Mouse (Mus musculus) C2C12 (cell line): Measurements from ENCODE around the gene Insc. TPM values are rescaled to one million over a fixed set of nuclear protein-coding genes. Genes with fewer than 3 reads are reported as not detected.

Experiments used
- H3K27me3 ChIP-seq: one replicate; pipeline ENCODE4 v1.6.1; 2011; ENCODE audit not compliant: control insufficient read depth, insufficient read depth, insufficient read length
- H3K36me3 ChIP-seq: one replicate; pipeline ENCODE4 v1.6.1; 2011; ENCODE audit not compliant: control insufficient read depth, insufficient read depth
- H3K4me3 ChIP-seq: one replicate; pipeline ENCODE4 v1.5.1; 2011; ENCODE audit warnings: mild to moderate bottlenecking, control low read depth; ENCODE audit not compliant: poor library complexity, insufficient read depth, severe bottlenecking
- H3K79me2 ChIP-seq: one replicate; pipeline ENCODE4 v1.6.1; 2011; ENCODE audit not compliant: control insufficient read depth, insufficient read depth
- H3K79me3 ChIP-seq: one replicate; pipeline ENCODE4 v1.6.1; 2011; ENCODE audit warnings: low read depth, control low read depth
- H3ac ChIP-seq: one replicate; pipeline ENCODE3; 2011; ENCODE audit warnings: low read depth; ENCODE audit not compliant: control insufficient read depth, insufficient read length
- CEBPB ChIP-seq: IDR thresholded peaks from one replicate; pipeline ENCODE4 v1.6.1; 2011; ENCODE audit warnings: low read depth, mild to moderate bottlenecking, control low read depth, moderate library complexity
- CTCF ChIP-seq: IDR thresholded peaks from one replicate; pipeline ENCODE4 v1.5.1; 2011; ENCODE audit not compliant: control insufficient read depth, insufficient read depth, insufficient read length
- FOSL1 ChIP-seq: IDR thresholded peaks from one replicate; pipeline ENCODE4 v1.8.0; 2011; ENCODE audit warnings: mild to moderate bottlenecking, low read length; ENCODE audit not compliant: poor library complexity, insufficient read depth, severe bottlenecking
- MAX ChIP-seq: IDR thresholded peaks from one replicate; pipeline ENCODE4 v1.6.1; 2011; ENCODE audit warnings: mild to moderate bottlenecking, control low read depth
- MYOD1 ChIP-seq: IDR thresholded peaks from one replicate; pipeline ENCODE4 v1.6.1; 2011; ENCODE audit warnings: low read depth; ENCODE audit not compliant: control insufficient read depth, insufficient read length
- MYOG ChIP-seq: IDR thresholded peaks from one replicate; pipeline ENCODE4 v1.6.1; 2011; ENCODE audit not compliant: control insufficient read depth, insufficient read length; ENCODE audit errors: extremely low read depth
- USF1 ChIP-seq: IDR thresholded peaks from one replicate; pipeline ENCODE4 v1.6.1; 2011; ENCODE audit warnings: low read depth, mild to moderate bottlenecking, control low read depth, moderate library complexity
- polyA plus RNA-seq: library from polyadenylated mRNA; unstranded; fragments of >200 nt; fragmentation: generic; extraction: Trizol; gene quantifications from one replicate; pipeline ENCODE4 v1.2.1, GENCODE M21; 2012; ENCODE audit warnings: missing spikeins

The Insc gene
- polyA plus RNA-seq, 1 experiment = 0.41 TPM

DNA sequence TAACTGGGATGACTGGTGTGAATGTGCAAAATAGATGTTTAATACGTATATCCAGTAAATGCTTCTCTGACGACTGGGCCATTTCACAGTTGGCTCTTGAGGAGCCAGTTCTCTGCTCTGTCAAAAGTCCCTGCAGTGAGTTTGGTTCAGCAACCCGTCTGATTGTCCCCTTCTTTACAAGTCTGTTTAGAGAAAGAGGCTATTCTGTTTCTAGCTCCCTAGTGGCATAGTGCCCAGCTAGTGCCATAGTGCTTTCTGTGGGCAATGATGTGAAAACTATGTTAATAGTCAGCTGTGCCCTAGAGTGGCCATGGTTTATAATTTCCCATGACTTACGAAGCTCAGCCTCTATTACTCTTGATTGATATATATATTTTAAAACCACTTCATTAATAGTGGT, 143.4 kb downstream of the Insc start:
- TF ChIP-seq MYOD1 = no peak
- TF ChIP-seq USF1 = no peak
- TF ChIP-seq FOSL1 = no peak
- no peak for TF ChIP-seq CTCF
- no peak for TF ChIP-seq MYOG
- TF ChIP-seq CEBPB = no peak
- TF ChIP-seq MAX = no peak
- H3K27me3 ChIP-seq = no peaks in the 10 kb centered on the region

DNA sequence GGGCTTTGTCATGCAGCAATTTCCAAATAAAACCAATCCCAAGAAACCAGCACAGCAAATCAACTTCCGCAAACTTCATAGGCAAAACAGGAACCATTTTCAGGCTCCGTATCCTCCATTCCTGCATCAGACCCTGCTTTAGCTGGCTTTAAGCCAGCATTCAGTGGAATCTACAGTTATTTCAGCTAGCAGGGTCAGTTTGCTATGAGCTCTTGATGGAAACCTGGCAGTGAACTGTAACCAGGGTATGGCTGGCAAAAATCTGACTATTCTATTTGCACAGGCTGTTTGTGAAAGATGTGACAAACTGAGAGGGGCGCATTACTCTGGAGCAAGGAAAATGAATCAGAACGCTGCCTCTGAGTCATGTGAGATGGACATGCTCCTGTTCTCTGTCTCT, 146.7 kb downstream of the Insc start:
- Histone ChIP-seq H3K36me3 (no peaks in the 10 kb centered on the region), H3K27me3 (no peaks in the 10 kb centered on the region), H3ac (no peak overlapping the region), H3K4me3 (no peak overlapping the region), H3K79me2 (no peaks in the 10 kb centered on the region), H3K79me3 (no peaks in the 10 kb centered on the region)
- TF ChIP-seq USF1 (no peak), MAX (no peak), FOSL1 (no peak), MYOD1 (no peak), CEBPB (no peak), MYOG (no peak), CTCF (no peak)

More for the DNA sequence above, 143.4 kb downstream of the Insc start:
- Histone ChIP-seq H3ac (no peak overlapping the region), H3K36me3 (no peaks in the 10 kb centered on the region), H3K79me2 (no peaks in the 10 kb centered on the region), H3K79me3 (no peaks in the 10 kb centered on the region), H3K4me3 (no peak overlapping the region)

DNA sequence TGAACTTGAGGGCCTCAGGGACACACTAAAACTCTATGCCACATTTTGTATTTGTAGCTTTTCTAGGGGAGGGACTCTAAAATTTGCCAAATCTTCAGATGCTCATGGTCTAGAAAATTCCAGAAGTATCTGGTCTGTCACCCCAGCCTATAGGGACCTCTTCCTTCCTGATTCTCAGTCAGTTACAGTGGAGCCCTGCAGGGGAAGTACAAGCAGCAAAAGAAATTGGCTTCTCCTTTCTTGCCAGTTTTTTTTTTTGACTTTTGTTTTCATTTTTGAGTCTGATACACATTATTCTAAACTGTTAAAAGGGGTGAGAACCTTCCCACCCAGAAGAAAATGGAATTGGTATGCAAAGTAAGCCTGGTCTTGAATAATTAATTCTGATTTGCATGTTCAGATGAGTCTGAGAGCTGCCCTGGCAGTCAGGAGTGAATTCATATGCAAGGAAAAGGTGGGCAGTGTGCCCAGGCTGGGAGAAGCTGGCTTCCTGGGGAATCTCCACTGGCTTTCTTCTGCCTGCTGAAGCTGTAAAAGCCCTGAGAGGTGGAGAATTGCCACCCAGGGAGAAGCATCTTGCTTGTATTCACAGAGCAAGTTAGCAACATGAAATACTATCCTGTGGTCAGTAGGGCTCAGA, 149.2 kb downstream of the Insc start:
- Histone ChIP-seq H3K4me3 (no peak overlapping the region), H3K79me2 (no peaks in the 10 kb centered on the region), H3K79me3 (no peaks in the 10 kb centered on the region), H3K36me3 (no peaks in the 10 kb centered on the region), H3K27me3 (no peaks in the 10 kb centered on the region), H3ac (no peak overlapping the region)
- TF ChIP-seq CEBPB = no peak
- no peak for TF ChIP-seq FOSL1
- TF ChIP-seq MAX = no peak
- TF ChIP-seq MYOG = no peak
- TF ChIP-seq USF1 = no peak
- TF ChIP-seq MYOD1 = no peak
- TF ChIP-seq CTCF = no peak

DNA sequence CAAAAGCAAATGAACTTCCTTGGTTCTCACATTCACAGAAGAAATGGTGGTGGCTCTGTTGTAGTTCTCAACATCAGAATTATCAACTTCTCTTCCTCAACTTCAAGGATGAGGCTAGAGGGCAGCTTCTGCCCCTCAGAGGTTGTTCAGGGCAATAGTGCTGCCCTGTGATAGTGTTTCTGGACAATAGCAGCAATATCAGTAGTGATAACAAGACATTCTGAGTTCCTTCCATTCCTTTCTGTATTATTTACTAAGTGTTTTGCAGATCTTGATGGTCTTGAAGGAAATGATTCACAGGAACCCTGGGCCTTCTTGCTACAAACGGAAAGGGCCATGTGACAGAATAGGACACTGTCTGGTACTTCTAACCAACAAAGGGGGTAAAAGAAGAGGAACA, 150.4 kb downstream of the Insc start:
- no peaks in the 10 kb centered on the region for H3K27me3 ChIP-seq
- H3ac ChIP-seq = no peak overlapping the region
- no peak overlapping the region for H3K4me3 ChIP-seq
- no peaks in the 10 kb centered on the region for H3K79me3 ChIP-seq
- H3K36me3 ChIP-seq = no peaks in the 10 kb centered on the region
- H3K79me2 ChIP-seq = no peaks in the 10 kb centered on the region
- TF ChIP-seq CTCF (no peak), USF1 (no peak), FOSL1 (no peak), CEBPB (no peak), MYOG (no peak), MAX (no peak), MYOD1 (no peak)

DNA sequence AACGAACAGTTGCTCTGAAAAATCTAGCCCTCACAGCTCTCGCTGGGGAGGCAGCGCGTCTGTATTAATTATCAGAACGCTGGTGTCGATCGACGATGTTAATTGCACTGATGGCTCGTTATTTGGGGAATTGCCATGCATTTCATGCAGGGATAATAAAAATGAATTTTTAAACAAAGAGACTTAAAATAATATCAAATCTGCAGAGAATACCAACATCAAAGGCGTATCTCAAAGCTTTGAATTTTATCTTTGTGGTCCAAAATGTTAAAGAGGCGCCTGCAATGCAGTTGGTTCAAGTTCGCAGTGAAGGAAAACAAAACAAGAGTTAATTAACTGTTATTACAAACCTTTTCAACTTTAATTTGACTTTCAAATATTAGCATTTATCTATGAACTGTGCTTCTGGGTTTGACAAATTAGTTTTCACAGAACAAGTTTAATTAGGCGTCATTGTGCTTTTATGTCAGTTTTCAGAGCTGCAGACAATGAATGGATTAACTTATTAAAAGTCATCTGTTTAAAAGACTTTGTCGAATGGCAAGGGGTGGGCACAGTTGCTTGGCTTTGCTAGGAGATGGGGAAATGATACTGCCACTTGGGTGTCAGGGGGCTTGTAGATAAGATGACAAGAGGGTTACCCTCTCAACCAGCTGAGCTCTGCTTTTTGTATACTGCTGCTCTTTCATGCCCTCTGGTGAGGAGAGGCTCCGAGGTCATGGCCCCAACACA, 153.6 kb downstream of the Insc start:
- no peak overlapping the region for H3ac ChIP-seq
- H3K36me3 ChIP-seq = no peaks in the 10 kb centered on the region
- no peaks in the 10 kb centered on the region for H3K79me2 ChIP-seq
- TF ChIP-seq FOSL1 = no peak
- no peak for TF ChIP-seq CTCF
- TF ChIP-seq USF1 = no peak
- no peak for TF ChIP-seq CEBPB
- no peak for TF ChIP-seq MYOD1
- TF ChIP-seq MYOG = no peak
- TF ChIP-seq MAX = no peak
- H3K27me3 ChIP-seq = no peaks in the 10 kb centered on the region
- no peaks in the 10 kb centered on the region for H3K79me3 ChIP-seq
- H3K4me3 ChIP-seq = no peak overlapping the region

Other genes starting within 250 kb of the Insc start
- gene Cyp2r1, start 180.7 kb upstream of the Insc start, polyA plus RNA-seq = not detected
- gene Calca, start 107.3 kb upstream of the Insc start, polyA plus RNA-seq = 0.13 TPM
- 0.21 TPM for gene Calcb, start 25.1 kb upstream of the Insc start, polyA plus RNA-seq